Mouse (Mus musculus) liver, adult 2 months (tissue): Measurements from ENCODE around the gene Fam193a. TPM values are rescaled to one million over a fixed set of nuclear protein-coding genes. Genes with fewer than 3 reads are reported as not detected.

ENCODE experiments used
- DNase-seq: peaks from one replicate; pipeline ENCODE4 v3.0.0-alpha.2; 2011; ENCODE audit warnings: low read depth, low spot score; ENCODE audit errors: extremely low read depth
- H3K27ac ChIP-seq: fragments of 200-500 bp; replicated peaks from 2 replicates; pipeline ENCODE4 v1.5.1; 2012; ENCODE audit warnings: low read depth, mild to moderate bottlenecking, control low read depth, inconsistent platforms, low read length; ENCODE audit not compliant: insufficient read depth
- H3K27me3 ChIP-seq: fragments of 200-500 bp; 2 replicates; pipeline ENCODE4 v1.6.1; 2012; ENCODE audit warnings: mild to moderate bottlenecking, moderate library complexity, low read length, inconsistent platforms; ENCODE audit not compliant: control insufficient read depth, insufficient read depth
- H3K36me3 ChIP-seq: fragments of 200-500 bp; 2 replicates; pipeline ENCODE4 v1.6.1; 2012; ENCODE audit warnings: low read length, inconsistent platforms; ENCODE audit not compliant: control insufficient read depth, insufficient read depth
- H3K4me1 ChIP-seq: fragments of 200-500 bp; 2 replicates; pipeline ENCODE4 v1.6.1; 2011; ENCODE audit warnings: low read length; ENCODE audit not compliant: control insufficient read depth, insufficient read depth
- H3K4me3 ChIP-seq: fragments of 200-500 bp; 2 replicates; pipeline ENCODE4 v1.5.1; 2011; ENCODE audit warnings: low read depth, mild to moderate bottlenecking, control low read depth, low read length, moderate library complexity; ENCODE audit not compliant: insufficient read depth
- H3K79me2 ChIP-seq: fragments of 200-500 bp; 2 replicates; pipeline ENCODE4 v1.6.1; 2012; ENCODE audit warnings: inconsistent platforms, mild to moderate bottlenecking, low read length, moderate library complexity; ENCODE audit not compliant: control insufficient read depth, insufficient read depth
- H3K9ac ChIP-seq: fragments of 200-500 bp; 2 replicates; pipeline ENCODE4 v1.6.1; 2012; ENCODE audit warnings: low read depth, mild to moderate bottlenecking, control low read depth, inconsistent platforms, low read length
- CTCF ChIP-seq: fragments of 200-500 bp; IDR thresholded peaks from 2 replicates; pipeline ENCODE4 v1.5.1; 2011; ENCODE audit warnings: low read depth, low read length, control low read depth
- POLR2A ChIP-seq: fragments of 200-500 bp; IDR thresholded peaks from 2 replicates; pipeline ENCODE4 v1.6.1; 2011; ENCODE audit warnings: low read length, control low read depth; ENCODE audit not compliant: insufficient read depth; ENCODE audit errors: extremely low read depth
- WGBS: fragments of 180-500 bp; shearing (Covaris S2); methylation state at CpG from one replicate; pipeline ENCODE4 v1.1.7; 2018; 5-methylcytosine and 5-hydroxymethylcytosine counted together
- polyA plus RNA-seq: library from polyadenylated mRNA; depleted of rRNA; stranded (reverse); fragments of >200 nt; gene quantifications from 2 replicates; pipeline ENCODE4 v1.2.3, GENCODE M21; 2012
- total RNA-seq: library from RNA; depleted of rRNA; stranded (reverse); fragments of >200 nt; gene quantifications from 2 replicates; pipeline ENCODE4 v1.2.3, GENCODE M21; 2014

Fam193a gene
- total and polyA plus RNA-seq, 2 experiments: 10.2 to 22.6 TPM

GRCm38 (mm10) chr5:34352084-34352631 lies 17.6 kb upstream of the Fam193a start:
- no peak overlapping the region for H3K9ac ChIP-seq
- no peaks in the 10 kb centered on the region for H3K4me1 ChIP-seq
- TF ChIP-seq CTCF (no peak), POLR2A (no peak)
- WGBS: 46% methylated on average over 3 of the region's 3 CpGs
- peak; percentile 66 for DNase-seq
- no peaks in the 10 kb centered on the region; the same call in 1 of the 2 replicates for H3K79me2 ChIP-seq
- H3K27ac ChIP-seq: no peak overlapping the region
- no peaks in the 10 kb centered on the region for H3K27me3 ChIP-seq
- H3K4me3 ChIP-seq: no peak overlapping the region
- H3K36me3 ChIP-seq: peaks cover 70% of the 10 kb centered on the region

GRCm38 (mm10) chr5:34360261-34360660 lies 9.5 kb upstream of the Fam193a start:
- Histone ChIP-seq H3K79me2 (no peaks in the 10 kb centered on the region), H3K9ac (no peak overlapping the region), H3K36me3 (peaks cover 26% of the 10 kb centered on the region), H3K27ac (no peak overlapping the region), H3K4me1 (no peaks in the 10 kb centered on the region), H3K4me3 (no peak overlapping the region), H3K27me3 (no peaks in the 10 kb centered on the region)
- TF ChIP-seq POLR2A: no peak
- TF ChIP-seq CTCF: no peak
- whole genome bisulfite sequencing: 96% methylated on average over 3 of the region's 3 CpGs
- no peak for DNase-seq

- Histone ChIP-seq H3K27me3 (no peaks in the 10 kb centered on the region), H3K4me3 (no peak overlapping the region), H3K36me3 (peaks cover 22% of the 10 kb centered on the region), H3K79me2 (no peaks in the 10 kb centered on the region), H3K4me1 (no peaks in the 10 kb centered on the region), H3K9ac (no peak overlapping the region), H3K27ac (no peak overlapping the region)
- TF ChIP-seq POLR2A (no peak), CTCF (no peak)
- DNase-seq: no peak
These were observed 6.6 kb upstream of the Fam193a start for GRCm38 (mm10) chr5:34363115-34363514.

- DNase-seq: peak; percentile 64
- Histone ChIP-seq H3K4me1 (peaks cover 15% of the 10 kb centered on the region), H3K36me3 (no peaks in the 10 kb centered on the region), H3K9ac (peak overlapping the region; percentile 80), H3K27me3 (no peaks in the 10 kb centered on the region), H3K79me2 (peaks cover 25% of the 10 kb centered on the region), H3K4me3 (peak overlapping the region; percentile 79), H3K27ac (peak overlapping the region; percentile 79)
- WGBS: 42% methylated on average over 7 of the region's 7 CpGs
- no peak for TF ChIP-seq CTCF
- no peak for TF ChIP-seq POLR2A
These were observed 1.0 kb upstream of the Fam193a start for GRCm38 (mm10) chr5:34368551-34369290.

GRCm38 (mm10) chr5:34370022-34370823 lies 490 bp downstream of the Fam193a start:
- 9% methylated on average over 101 of the region's 114 CpGs for WGBS
- H3K36me3 ChIP-seq: no peaks in the 10 kb centered on the region
- peak overlapping the region; percentile 71 for H3K27ac ChIP-seq
- H3K4me1 ChIP-seq: peaks cover 19% of the 10 kb centered on the region
- H3K27me3 ChIP-seq: no peaks in the 10 kb centered on the region
- H3K79me2 ChIP-seq: peaks cover 36% of the 10 kb centered on the region
- peak overlapping the region; percentile 94 for H3K4me3 ChIP-seq
- no peak for DNase-seq
- H3K9ac ChIP-seq: peak overlapping the region; percentile 97
- TF ChIP-seq POLR2A (no peak), CTCF (no peak)
